Mouse (Mus musculus): ENCODE results near the gene Pin1rt1. TPM values are rescaled to one million over a fixed set of nuclear protein-coding genes. Genes with fewer than 3 reads are reported as not detected.

Gene Pin1rt1
- total RNA-seq (2021) (not detected), polyA plus RNA-seq (2012; rRNA removed) (not detected in 2 replicates)
- long read RNA-seq = 0 reads

GRCm38 (mm10) chr2:104716279-104716678 lies at the start of gene Pin1rt1:
Pin1rt1 (minus strand) TSS chr2:104716379.
- no peak for DNase-seq

- DNase-seq = no peak
Measured at GRCm38 (mm10) chr2:104764018-104764417, 47.8 kb upstream of the Pin1rt1 start.

DNA sequence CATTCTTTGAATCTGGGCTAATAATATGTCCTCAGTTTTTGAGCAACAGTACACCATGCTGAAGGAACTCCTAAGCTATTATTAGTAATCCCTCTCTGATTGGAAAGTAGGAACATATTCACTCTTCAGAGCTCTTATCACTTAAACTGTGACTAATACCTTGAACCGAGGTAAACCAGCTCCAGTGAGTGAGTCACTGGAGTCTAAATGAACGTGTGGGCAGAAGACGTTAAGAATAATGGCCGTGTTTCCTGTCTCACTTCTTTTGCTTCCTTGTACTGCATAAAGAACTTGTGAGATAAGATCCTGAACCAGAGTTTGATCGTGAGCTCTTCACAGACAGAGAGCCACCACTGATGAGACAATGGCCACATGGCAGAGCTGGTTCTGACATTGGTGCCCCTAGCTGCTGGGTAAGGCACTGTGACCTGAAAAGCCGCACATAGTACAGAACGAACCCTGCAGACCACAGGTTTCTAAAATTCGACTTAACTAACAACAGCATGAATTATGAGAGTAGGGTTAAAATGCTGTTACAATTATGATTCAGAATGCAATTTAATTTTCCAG lies 47.0 kb upstream of the Pin1rt1 start:
- DNase-seq = no peak

GRCm38 (mm10) chr2:104750611-104751010 lies 34.4 kb upstream of the Pin1rt1 start:
- no peak for DNase-seq

DNA sequence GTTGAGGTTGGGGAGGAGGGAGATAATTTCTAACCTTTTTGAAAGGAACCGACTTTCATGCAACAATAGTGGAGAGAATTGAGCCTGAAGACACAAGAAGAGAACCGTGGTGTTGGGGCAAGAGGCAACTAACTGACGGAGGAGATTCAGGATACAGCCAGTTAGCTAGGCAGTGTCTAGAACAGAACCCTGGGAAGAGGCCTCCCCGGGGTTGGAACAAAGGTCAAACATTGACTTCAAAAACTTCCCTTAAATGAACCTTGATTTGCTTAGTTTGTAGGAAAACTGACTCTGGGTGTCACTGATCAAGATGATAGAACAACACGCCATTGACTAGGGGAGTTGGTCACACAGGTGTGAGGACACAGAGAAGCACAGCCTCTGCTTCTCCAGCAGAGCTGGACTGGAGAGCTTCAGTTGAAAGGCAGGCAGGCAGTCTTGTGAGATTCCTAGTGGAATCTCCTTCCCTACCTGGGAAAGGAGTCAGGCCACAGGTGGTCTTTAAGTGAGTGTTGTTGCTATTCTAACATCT lies 32.5 kb upstream of the Pin1rt1 start:
- no peak for DNase-seq

DNA sequence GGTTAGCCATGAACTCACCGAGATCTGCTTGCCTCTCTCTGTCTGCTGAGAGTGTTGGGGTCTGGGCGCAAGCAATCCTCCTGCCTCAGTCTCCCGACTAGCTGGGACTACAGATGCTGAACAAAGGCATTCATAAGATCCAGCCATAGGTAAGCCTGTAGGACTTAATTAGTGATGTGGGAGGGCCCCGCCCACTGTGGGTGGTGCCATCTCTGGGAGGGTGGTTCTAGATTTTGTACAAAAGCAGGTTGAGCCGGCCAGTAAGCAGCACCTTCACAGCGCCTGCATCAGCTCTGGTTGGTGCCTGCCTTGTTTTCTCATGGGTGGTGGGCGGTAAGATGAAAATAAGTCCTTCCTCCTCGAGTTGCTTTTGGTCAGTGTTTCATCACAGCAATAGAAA lies 30.1 kb upstream of the Pin1rt1 start:
- no peak for DNase-seq

DNA sequence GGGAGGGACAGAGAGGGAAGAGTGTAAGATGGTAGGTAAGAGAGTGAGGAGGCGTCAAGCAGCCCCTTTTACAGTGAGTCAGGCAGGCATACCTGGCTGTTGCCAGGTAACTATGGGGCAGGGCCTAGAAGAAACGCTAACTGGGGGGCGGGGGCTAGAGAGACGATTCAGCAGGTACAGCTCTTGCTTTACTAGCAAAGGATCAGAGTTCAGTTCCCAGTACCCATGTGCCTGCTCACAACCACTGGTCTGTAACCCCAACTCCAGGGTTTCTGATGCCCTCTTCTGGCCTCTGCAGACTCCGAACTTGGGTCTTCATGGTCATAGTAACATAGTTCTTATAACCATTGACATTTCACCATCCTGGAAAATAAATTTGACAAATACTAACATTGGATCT lies 27.8 kb upstream of the Pin1rt1 start:
- DNase-seq = no peak

- peak; percentile 14 for DNase-seq
Measured at GRCm38 (mm10) chr2:104743160-104743559, 27.0 kb upstream of the Pin1rt1 start.

DNA sequence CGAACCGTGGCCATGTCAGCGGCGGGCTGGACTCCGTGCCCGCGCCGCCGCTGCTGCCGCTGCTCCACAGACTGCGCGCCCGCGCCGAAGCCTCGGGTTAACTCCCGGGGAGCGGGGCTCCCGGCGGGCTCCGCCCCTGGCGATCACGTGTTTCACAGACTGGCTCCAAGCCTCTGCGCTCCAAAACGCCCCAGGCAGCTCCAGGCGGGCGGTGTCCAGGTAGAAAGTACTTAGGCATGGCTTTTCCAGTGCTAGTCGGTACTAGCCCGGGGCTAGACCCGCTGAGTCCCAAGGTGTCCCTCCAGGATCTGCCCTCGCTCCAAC lies 26.5 kb upstream of the Pin1rt1 start, which contains the start of gene Depdc7:
Gene Depdc7, minus strand, starts transcription at position 138 of the 324 bp plus-strand sequence.
- DNase-seq = peak; percentile 95

DNA sequence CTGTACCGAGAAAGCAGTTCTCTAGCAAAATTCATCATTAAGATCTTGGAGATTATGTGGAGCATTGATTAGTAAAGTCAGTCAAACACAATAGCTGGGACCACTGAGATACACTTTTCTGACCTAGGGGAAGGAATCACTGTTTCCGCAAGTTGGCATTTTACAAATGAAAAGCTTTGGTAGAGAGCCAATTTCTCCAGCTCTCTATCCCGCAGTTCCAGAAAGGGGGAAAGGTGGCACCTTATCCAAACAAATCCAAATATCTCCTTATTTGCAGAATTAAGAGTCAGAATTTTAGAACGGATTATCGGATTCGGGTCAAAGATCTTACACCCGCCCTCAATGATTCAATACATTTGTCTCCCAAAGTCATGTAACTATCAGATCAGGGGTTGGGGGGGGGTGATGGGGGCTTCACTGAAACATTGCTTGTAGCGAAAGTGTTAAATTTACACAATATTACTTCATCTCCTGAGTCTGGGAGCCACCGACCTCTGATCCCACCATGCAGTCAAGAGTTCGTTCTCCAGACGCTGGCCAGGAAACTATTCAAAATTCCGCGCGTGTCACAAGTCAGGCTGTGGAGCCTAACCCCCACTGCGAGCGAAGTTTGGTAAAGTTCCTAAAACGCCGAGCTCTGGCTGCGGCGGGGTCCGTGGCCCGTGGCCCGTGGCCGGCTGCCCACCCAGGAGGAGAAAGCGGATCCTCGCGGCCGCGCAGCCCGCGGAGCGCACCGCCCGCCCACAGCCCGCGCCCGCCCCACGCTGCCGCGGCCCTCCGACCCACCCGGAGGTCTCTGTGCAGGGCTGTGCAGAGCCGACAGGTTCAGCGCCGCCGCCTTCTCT lies 25.9 kb upstream of the Pin1rt1 start:
- DNase-seq = no peak

DNA sequence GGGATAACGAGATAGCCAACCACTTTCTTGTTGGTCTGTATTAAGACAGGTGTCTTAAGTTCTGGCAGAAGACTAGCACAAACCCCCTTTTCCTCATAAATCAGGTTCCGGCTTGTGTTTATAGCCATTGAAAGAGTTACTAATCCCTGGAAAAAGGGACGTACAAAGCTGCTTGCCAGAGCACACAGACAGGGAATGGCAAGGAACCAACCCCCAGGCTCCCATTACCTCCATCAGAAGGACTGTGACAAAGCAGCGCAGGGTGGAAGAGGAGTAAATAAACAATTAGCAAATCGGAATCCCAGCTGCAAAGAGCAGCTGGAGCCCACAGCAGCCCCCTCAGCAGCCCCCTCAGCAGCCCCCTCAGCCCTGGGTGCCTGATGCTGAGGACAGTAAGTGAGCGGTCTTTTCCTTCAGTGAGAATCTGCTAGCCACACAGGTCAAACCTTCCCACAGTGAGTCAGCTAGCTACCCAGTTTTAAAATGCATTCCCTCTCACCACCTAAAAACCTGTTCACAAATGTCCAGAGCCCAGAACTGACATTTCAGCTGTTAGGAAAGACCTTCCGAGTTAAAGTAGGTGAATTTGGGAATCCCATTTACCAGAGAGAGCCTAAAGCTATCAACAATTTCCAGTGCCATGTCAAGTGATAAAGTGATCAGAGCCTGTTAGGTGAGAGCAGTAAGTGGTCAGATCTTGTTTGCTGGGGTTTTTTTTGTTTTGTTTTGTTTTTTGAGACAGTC lies 25.0 kb upstream of the Pin1rt1 start:
- no peak for DNase-seq

DNA sequence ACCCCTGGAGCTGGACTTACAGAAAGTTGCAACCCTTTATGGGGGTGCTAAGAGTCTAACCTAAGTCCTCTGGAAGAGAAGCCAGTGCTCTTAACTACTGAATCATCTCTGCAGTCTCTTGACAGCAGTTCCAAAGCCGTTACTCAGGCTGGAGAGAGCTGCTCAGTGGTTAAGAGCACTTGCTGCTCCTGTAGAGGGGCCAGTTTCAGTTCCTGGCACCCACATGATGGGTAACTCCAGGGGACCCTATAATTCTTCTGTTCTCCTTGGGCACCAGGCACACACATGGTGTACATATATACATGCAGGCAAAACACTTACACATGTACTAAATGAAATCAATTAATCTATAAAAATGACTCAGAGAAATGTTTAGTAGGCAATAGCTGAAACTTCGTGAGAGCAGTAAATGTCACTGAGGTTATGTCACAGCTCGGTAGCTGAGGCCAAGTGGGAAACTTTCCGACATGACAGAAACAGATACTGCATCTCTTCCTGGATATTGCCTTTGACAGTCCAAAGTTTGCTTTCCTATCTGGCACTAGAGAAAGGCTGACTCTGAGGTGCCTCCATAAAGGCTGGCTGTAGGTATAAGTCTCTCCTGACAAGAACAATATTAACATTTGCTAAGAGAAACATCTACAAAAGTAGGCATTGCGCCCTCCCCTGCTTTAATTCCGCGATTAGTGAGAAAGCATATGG lies 24.2 kb upstream of the Pin1rt1 start:
- no peak for DNase-seq

DNA sequence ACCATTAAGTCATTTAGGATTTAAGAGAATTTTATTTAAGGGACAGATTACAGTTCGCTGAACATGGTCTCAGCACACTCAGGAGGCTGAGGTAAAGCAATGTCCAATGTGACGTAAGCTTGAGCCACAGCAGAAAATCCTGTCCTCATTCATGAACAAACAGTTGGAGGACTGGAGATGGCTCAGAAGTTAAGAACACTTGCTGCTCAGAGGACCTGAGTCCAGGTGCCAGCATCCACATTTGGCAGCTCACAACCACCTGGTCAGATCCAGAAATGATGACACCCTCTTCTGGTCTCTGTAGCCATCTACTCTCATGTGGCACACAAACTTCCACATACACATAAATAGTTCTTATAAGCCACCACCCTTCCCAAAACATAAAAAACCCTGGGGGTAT lies 23.5 kb upstream of the Pin1rt1 start:
- DNase-seq = no peak

GRCm38 (mm10) chr2:104736241-104736640 lies 20.1 kb upstream of the Pin1rt1 start:
- no peak for DNase-seq

DNA sequence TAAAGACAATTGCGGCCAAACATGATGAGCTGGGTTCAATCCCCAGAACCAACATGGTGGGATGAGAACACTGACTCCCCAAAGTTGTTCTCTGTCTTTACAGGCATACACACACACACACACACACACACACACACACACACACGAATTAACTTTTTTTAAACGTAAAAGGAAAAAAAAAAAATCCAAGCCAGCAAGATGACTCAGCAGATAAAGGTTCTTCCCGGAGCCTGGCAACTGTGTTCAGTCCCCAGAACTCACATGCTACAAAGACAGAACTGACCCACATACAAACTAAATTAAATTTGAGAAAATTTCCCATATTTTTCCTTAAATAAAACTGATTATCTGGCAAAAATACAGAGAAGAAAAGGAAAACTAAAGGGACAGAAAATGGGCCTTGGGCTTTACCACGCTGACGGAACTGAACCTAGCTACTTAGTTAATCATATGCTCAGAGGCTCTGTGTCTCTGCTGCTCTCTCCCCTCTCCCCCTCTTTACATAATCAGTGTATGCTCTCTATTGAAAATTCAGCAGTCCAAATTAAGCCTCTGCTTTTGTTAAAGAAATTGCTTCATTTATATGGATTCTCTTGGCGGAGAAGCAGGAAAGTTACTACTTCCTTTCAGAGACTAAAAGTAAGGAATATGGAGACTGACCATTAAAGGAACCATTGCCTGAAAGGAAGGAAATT lies 16.5 kb upstream of the Pin1rt1 start:
- peak; percentile 10 for DNase-seq

GRCm38 (mm10) chr2:104732033-104732444 lies 15.9 kb upstream of the Pin1rt1 start:
- no peak for DNase-seq

DNA sequence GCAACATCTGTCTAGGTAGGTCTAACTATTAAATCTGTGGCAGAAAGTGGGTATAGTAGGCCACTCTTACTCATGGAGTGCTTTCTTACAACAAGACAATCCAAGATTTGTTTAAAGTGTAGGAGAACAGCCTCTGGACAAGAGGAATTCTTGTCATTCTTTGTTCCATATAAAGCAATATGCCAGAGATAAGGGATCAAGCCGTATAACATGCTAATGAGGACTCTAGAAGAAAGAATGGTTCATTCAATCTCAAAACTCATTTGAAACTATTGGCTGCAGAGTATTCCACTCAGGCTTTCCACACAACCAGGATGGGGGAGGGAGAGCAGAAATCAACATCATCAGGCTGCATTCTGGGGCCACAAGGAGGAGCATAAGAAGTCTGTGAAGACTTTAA lies 11.2 kb upstream of the Pin1rt1 start:
- no peak for DNase-seq

DNA sequence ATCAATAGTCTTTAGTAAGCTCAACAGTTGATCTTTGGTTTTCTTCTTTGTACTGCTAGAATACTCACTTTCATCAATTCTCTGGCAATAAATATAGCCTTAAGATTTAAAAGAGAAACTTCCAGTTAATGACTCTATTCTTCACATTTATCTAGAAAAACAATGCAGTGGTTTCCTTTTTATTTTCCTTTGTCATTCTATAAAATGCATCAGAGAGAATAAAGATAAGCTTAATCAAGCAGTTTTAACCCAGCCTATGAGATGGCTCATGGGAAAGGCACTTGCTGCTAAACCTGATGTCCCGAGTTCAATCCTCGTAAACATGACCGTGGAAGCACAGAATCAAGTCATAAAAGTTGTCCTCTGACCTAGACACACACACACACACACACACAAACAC lies 5.8 kb upstream of the Pin1rt1 start:
- DNase-seq = no peak

DNA sequence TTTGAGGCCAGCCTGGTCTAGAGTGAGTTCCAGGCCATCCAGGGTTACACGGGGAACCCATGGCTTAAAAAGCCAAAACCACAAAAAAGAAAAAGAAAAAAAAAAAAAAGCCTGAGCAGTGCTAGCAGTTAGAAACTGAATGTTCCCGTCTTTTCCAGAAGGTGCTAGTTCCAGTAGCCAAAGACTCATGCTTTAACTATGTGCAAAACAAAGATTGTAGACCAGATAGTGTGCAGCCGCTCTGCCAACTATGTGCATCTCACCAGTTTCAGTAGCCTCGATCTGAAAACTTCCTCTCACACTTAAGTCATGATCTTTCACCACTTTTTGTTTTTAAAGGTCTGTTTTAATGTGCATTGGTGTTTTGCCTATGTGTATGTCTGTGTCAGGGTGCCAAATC lies 1.6 kb upstream of the Pin1rt1 start:
- no peak for DNase-seq

GRCm38 (mm10) chr2:104717231-104717735 lies 1.1 kb upstream of the Pin1rt1 start:
- DNase-seq = no peak

DNA sequence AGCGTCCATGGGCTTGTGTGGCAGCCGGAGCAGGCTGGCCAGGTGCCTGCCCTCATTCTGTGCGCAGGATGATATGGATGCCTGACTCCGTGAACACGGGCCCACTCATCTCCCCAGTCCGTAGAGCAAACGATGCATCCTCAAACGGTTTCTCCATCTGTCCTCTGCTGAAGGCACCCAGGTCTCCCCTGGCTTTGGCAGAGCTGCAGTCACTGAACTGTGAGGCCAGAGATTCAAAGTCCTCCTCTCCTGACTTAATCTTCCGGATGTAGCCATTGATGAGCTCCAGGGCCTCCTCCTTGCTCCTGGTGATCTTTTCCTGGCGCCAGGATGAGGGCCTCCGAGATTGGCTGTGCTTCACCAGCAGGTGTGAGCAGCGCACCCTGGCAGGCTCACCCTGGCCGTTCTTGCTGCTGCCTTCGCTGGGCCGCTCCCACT lies 1.9 kb downstream of the Pin1rt1 start:
- DNase-seq = no peak

Data from adrenal gland, adult 2 months (tissue).